Mouse (Mus musculus): ENCODE measurements around the gene Sh3pxd2a. TPM values are rescaled to one million over a fixed set of nuclear protein-coding genes. Genes with fewer than 3 reads are reported as not detected.

Sh3pxd2a gene
- polyA plus RNA-seq, 1 experiment from 2014 or later, result 8.7 TPM

DNA sequence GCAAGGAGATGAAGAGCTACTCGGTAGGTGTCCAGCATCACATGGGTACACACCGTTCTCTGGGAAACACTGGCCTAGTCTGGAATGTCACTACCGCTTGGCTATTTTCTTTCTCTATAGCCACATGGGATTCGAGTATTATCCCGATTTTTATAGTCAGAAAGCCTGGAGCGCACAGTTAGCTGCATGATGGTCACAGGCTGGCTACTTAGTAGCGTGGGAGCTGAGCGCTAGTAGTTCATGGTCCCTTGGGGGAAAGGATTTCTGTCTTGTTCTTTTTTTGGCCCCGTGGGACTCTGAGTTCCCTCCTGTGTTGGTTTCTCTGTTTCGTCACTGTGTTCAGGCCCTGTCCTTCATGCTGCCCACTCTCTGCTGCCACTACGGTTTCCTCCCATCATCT, 166.1 kb downstream of the Sh3pxd2a start:
- no peak overlapping the region for H3K9ac ChIP-seq (ENCODE audit: low read depth, low read length)
- WGBS, result 92% methylated on average over 11 of the region's 11 CpGs
- H3K9me3 ChIP-seq (ENCODE audit: control insufficient read depth, low read length), result no peaks in the 10 kb centered on the region
- no peak overlapping the region for H3K4me2 ChIP-seq (replicated peaks; ENCODE audit: low read depth, low read length)
- no peak overlapping the region for H3K4me3 ChIP-seq (ENCODE audit: low read length)
- H3K36me3 ChIP-seq (ENCODE audit: control insufficient read depth, insufficient read depth, low read length), result no peaks in the 10 kb centered on the region; the same call in 1 of the 2 replicates
- no peak overlapping the region for H3K27ac ChIP-seq (ENCODE audit: low read depth, low read length)
- no peak for ATAC-seq (ENCODE audit: low FRiP score, low TSS enrichment)
- peaks cover 29% of the 10 kb centered on the region for H3K4me1 ChIP-seq (ENCODE audit: control insufficient read depth, insufficient read depth, low read length)
- H3K27me3 ChIP-seq (ENCODE audit: control insufficient read depth, insufficient read depth, low read length), result no peaks in the 10 kb centered on the region

DNA sequence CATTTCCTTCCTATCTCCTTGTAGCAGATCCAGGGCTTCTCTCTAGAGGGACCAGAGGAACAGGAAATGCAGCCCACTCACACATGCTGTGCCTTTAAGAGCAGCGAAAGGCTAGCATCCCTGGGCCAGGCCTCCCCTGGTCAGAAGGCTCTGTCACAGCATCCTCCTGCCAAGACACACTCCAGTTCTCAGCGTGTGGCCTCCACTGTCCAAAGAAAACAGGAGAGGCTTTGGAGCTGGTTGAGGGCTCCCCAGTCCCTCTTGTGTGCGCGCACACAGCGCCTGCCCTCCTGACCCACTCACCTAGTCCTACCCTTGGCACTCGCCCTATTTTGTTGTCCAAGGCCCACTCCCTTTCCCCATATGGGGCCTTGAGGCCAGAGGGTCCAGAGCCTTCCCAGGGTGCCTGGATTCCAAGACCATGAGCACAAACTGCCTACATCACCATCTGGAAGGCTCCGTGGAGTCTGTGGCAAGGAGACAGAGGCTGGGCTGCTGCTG, 171.7 kb downstream of the Sh3pxd2a start:
- Histone ChIP-seq H3K4me2 (replicated peaks; ENCODE audit: low read depth, low read length) (no peak overlapping the region), H3K9me3 (ENCODE audit: control insufficient read depth, low read length) (no peaks in the 10 kb centered on the region), H3K36me3 (ENCODE audit: control insufficient read depth, insufficient read depth, low read length) (peaks cover 9% of the 10 kb centered on the region), H3K9ac (ENCODE audit: low read depth, low read length) (no peak overlapping the region), H3K4me3 (ENCODE audit: low read length) (no peak overlapping the region), H3K27ac (ENCODE audit: low read depth, low read length) (peak overlapping the region; percentile 80; the same call in 1 of the 2 replicates), H3K27me3 (ENCODE audit: control insufficient read depth, insufficient read depth, low read length) (no peaks in the 10 kb centered on the region), H3K4me1 (ENCODE audit: control insufficient read depth, insufficient read depth, low read length) (peaks cover 31% of the 10 kb centered on the region)
- WGBS, result 51% methylated on average over 7 of the region's 7 CpGs
- ATAC-seq (ENCODE audit: low FRiP score, low TSS enrichment), result peak; percentile 9; the same call in 1 of the 2 replicates

DNA sequence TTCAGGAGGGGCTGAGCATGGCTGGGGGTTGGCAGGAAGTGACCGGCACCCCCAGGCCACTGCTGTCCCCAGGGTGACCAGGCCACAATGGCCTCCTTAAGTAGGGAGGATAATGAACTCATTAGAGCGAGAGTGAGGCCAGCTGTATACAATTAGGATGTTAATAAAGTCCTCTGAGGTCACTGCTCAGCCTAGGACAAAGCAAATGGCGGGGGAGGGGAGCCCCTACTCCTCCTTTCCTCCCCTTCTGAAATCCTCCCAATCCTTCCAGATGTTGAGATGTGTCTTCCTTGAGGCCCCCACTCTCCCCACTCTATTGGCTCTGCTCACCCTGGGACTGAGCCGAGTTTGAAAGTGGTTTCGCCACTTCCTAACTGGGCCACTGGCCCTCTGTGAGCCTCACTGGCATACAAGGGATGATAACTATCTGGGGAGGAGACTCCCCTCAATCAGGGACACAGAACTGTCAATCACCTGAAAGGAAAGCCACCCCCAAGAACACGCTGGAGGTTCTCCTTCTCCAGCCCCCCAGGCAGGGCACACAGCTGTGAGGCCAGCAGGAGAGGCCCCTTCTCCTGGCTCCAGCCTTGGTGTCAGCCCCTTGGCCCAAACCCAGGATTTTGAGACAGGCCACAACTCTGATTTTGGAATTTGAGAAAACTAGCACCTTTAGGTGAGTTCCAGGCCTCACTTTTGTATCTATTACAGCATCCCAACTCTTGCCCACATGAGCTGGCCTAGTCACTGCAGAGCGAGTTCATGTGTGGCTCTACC, 172.7 kb downstream of the Sh3pxd2a start:
- Histone ChIP-seq H3K4me1 (ENCODE audit: control insufficient read depth, insufficient read depth, low read length) (peaks cover 37% of the 10 kb centered on the region), H3K27ac (ENCODE audit: low read depth, low read length) (peak overlapping the region; percentile 80; the same call in 1 of the 2 replicates), H3K27me3 (ENCODE audit: control insufficient read depth, insufficient read depth, low read length) (no peaks in the 10 kb centered on the region), H3K9me3 (ENCODE audit: control insufficient read depth, low read length) (no peaks in the 10 kb centered on the region), H3K9ac (ENCODE audit: low read depth, low read length) (no peak overlapping the region), H3K4me2 (replicated peaks; ENCODE audit: low read depth, low read length) (no peak overlapping the region), H3K4me3 (ENCODE audit: low read length) (no peak overlapping the region), H3K36me3 (ENCODE audit: control insufficient read depth, insufficient read depth, low read length) (peaks cover 10% of the 10 kb centered on the region)
- 50% methylated on average over 7 of the region's 7 CpGs for WGBS
- ATAC-seq (ENCODE audit: low FRiP score, low TSS enrichment), result peak; percentile 48; the same call in 1 of the 2 replicates

DNA sequence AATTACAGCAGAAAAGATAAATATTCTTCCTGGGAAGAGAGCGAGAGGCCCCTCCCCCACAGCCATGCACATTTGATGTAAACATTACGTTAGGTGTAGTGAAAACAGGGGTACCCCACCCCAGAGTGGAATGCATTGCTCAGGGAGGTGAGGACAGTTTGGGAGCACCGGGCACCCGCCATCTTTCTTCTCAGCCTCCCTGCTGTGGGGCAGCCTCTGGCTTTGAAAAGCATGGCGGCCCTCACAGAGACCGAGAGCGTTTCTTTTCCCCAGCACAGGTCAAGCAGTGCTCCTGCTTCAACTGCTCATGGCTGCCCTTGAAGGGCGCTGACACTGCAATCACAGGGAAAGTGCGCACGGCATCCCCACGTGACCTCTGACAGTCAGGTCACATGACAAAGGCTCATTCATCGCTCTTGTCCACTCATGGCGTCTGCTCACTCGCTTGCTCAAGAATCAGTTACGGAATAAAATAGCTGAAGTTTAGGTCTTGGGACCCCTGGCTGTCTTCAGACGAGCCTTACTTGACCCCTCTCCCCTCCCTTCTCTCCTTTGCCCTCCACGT, 177.2 kb downstream of the Sh3pxd2a start:
- H3K4me2 ChIP-seq (replicated peaks; ENCODE audit: low read depth, low read length), result no peak overlapping the region
- ATAC-seq (ENCODE audit: low FRiP score, low TSS enrichment), result no peak
- WGBS, result 57% methylated on average over 17 of the region's 17 CpGs
- no peak overlapping the region; the same call in 1 of the 2 replicates for H3K27ac ChIP-seq (ENCODE audit: low read depth, low read length)
- peaks cover 44% of the 10 kb centered on the region for H3K36me3 ChIP-seq (ENCODE audit: control insufficient read depth, insufficient read depth, low read length)
- H3K4me1 ChIP-seq (ENCODE audit: control insufficient read depth, insufficient read depth, low read length), result peaks cover 25% of the 10 kb centered on the region
- H3K9ac ChIP-seq (ENCODE audit: low read depth, low read length), result no peak overlapping the region
- H3K27me3 ChIP-seq (ENCODE audit: control insufficient read depth, insufficient read depth, low read length), result no peaks in the 10 kb centered on the region
- no peaks in the 10 kb centered on the region for H3K9me3 ChIP-seq (ENCODE audit: control insufficient read depth, low read length)
- H3K4me3 ChIP-seq (ENCODE audit: low read length), result no peak overlapping the region

DNA sequence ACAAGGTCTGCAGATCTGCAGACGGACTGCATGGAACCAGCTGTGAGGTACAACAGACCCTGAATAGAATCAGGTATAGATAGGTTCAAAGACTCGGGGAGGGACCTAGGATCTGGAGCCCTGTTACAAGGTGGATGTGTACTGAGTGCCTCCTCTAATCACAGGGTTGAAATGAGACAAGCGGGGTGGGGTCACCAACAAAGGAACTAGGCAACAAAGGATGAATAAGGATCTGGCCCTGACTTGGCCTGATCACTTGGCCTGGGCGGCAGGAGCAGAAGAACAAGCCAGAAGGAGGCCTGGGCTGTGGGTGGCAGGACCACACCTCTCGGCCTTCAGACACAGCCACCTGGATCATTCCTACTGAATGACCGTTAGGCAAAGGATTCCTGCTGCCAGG, 178.6 kb downstream of the Sh3pxd2a start:
- no peak overlapping the region for H3K27ac ChIP-seq (ENCODE audit: low read depth, low read length)
- peaks cover 20% of the 10 kb centered on the region for H3K4me1 ChIP-seq (ENCODE audit: control insufficient read depth, insufficient read depth, low read length)
- 83% methylated on average over 6 of the region's 6 CpGs for WGBS

DNA sequence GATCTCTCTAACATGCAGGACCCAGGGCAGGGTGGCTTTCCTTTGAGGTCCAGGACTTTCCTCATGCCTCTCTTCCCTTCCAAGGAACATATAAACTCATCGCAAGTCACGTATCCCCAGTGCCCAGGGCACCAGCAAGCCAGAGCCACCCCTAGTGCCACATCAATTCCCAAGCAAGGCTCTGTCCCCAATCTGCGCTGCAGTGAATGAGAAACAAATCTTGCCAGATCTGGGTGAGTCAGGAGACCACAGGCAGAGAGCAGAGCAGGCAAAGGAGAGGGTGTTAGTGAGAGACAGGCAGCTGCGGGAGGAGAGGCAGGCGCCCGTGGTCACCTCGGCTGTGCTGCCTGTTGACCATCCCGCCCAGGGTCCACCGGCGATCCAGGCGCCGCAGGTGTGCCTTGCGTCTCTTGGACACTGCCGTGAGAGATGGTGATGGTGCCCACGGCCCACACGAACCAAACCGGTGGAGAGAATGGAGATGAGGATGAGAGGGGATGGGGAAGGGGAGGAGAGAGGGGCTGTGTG, 181.4 kb downstream of the Sh3pxd2a start:
- Histone ChIP-seq H3K27ac (ENCODE audit: low read depth, low read length) (no peak overlapping the region), H3K27me3 (ENCODE audit: control insufficient read depth, insufficient read depth, low read length) (no peaks in the 10 kb centered on the region), H3K4me2 (replicated peaks; ENCODE audit: low read depth, low read length) (no peak overlapping the region), H3K9me3 (ENCODE audit: control insufficient read depth, low read length) (no peaks in the 10 kb centered on the region), H3K36me3 (ENCODE audit: control insufficient read depth, insufficient read depth, low read length) (peaks cover 67% of the 10 kb centered on the region), H3K4me3 (ENCODE audit: low read length) (no peak overlapping the region), H3K4me1 (ENCODE audit: control insufficient read depth, insufficient read depth, low read length) (peaks cover 26% of the 10 kb centered on the region), H3K9ac (ENCODE audit: low read depth, low read length) (no peak overlapping the region)
- 95% methylated on average over 17 of the region's 17 CpGs for WGBS
- no peak for ATAC-seq (ENCODE audit: low FRiP score, low TSS enrichment)

More for the DNA sequence above, 178.6 kb downstream of the Sh3pxd2a start:
- Histone ChIP-seq H3K36me3 (ENCODE audit: control insufficient read depth, insufficient read depth, low read length) (peaks cover 56% of the 10 kb centered on the region), H3K4me2 (replicated peaks; ENCODE audit: low read depth, low read length) (no peak overlapping the region), H3K9me3 (ENCODE audit: control insufficient read depth, low read length) (no peaks in the 10 kb centered on the region), H3K27me3 (ENCODE audit: control insufficient read depth, insufficient read depth, low read length) (no peaks in the 10 kb centered on the region), H3K4me3 (ENCODE audit: low read length) (no peak overlapping the region), H3K9ac (ENCODE audit: low read depth, low read length) (no peak overlapping the region)
- ATAC-seq (ENCODE audit: low FRiP score, low TSS enrichment), result no peak

DNA sequence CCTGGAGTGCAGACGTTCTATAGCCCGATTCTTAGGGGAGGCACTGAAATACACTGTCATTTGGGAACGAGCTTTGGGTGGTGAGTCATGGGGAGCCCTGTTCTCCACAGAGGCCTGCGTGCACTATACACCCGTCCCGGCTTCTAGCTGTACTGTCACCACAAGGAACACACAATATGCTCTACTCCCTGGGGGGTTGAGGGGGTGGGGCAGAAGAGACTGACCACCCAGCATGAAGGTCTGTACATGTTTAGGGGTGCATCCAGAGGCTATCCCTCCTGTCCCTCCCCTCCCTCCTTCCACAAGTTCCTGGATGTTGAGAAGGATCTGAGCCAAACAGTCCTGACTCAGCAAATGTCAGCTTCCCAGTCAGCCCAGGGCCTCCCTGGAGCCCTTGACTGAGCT, 182.1 kb downstream of the Sh3pxd2a start:
- ATAC-seq (ENCODE audit: low FRiP score, low TSS enrichment), result 0 out of 2 replicates have a peak, but pooled peaks have one; percentile 8
- peaks cover 72% of the 10 kb centered on the region for H3K36me3 ChIP-seq (ENCODE audit: control insufficient read depth, insufficient read depth, low read length)
- no peak overlapping the region for H3K4me3 ChIP-seq (ENCODE audit: low read length)
- no peak overlapping the region for H3K4me2 ChIP-seq (replicated peaks; ENCODE audit: low read depth, low read length)
- H3K27me3 ChIP-seq (ENCODE audit: control insufficient read depth, insufficient read depth, low read length), result no peaks in the 10 kb centered on the region
- peak overlapping the region; percentile 71; the same call in 1 of the 2 replicates for H3K27ac ChIP-seq (ENCODE audit: low read depth, low read length)
- 80% methylated on average over 6 of the region's 6 CpGs for WGBS
- H3K9me3 ChIP-seq (ENCODE audit: control insufficient read depth, low read length), result no peaks in the 10 kb centered on the region
- H3K9ac ChIP-seq (ENCODE audit: low read depth, low read length), result no peak overlapping the region
- H3K4me1 ChIP-seq (ENCODE audit: control insufficient read depth, insufficient read depth, low read length), result peaks cover 25% of the 10 kb centered on the region

DNA sequence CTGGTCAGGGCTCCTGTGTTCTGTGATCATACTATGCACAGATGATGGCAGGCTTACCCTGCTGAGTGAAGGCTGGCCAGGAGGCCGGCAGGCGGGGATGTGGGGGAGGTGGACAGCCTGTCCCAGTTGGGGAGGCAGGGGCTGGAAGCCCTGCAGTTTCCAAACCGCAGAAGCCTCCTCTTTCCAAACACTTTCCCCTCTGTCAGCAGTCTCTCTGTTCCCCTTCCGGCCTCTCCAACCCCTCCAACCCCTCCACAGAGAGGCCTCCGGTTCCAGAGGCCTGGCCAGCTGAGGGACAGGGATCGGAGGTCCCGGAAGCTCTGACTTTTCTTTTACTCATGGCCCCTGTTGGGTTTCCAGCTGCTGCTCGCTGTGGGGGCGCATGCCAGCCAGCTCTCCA, 183.3 kb downstream of the Sh3pxd2a start:
- Histone ChIP-seq H3K27ac (ENCODE audit: low read depth, low read length) (peak overlapping the region; percentile 71), H3K9ac (ENCODE audit: low read depth, low read length) (no peak overlapping the region), H3K36me3 (ENCODE audit: control insufficient read depth, insufficient read depth, low read length) (peaks cover 73% of the 10 kb centered on the region), H3K9me3 (ENCODE audit: control insufficient read depth, low read length) (no peaks in the 10 kb centered on the region), H3K4me1 (ENCODE audit: control insufficient read depth, insufficient read depth, low read length) (peaks cover 20% of the 10 kb centered on the region), H3K4me2 (replicated peaks; ENCODE audit: low read depth, low read length) (no peak overlapping the region), H3K4me3 (ENCODE audit: low read length) (no peak overlapping the region), H3K27me3 (ENCODE audit: control insufficient read depth, insufficient read depth, low read length) (no peaks in the 10 kb centered on the region)
- 49% methylated on average over 9 of the region's 9 CpGs for WGBS
- 0 out of 2 replicates have a peak, but pooled peaks have one; percentile 32 for ATAC-seq (ENCODE audit: low FRiP score, low TSS enrichment)
